In genomic region chr12:104235915-104236314, GRCm38 (mm10) we compare ENCODE assay signal across 16 mouse cellular contexts. TPM values are rescaled to one million over a fixed set of nuclear protein-coding genes. Genes with fewer than 3 reads are reported as not detected.
DNase-seq lines count a peak whose midpoint lies in the region; ATAC-seq and TF ChIP-seq lines count a peak whose summit lies in the region.
"Had no signal": no experiment of that assay in that cellular context is flagged by ENCODE, and none has a peak within 500 bp of the region (broad histone marks: within the 10 kb centered on the region; RNA-seq: fewer than 3 reads in every experiment).

TSS of gene Serpina3g (plus strand) at chr12:104236245.

- H3K4me3 ChIP-seq in lung, postnatal 0 days (ENCODE audit: low read depth, low read length): no peak within 1 kb of the TSS
- H3K4me3 ChIP-seq: left cerebral cortex, adult 2 months; limb, embryonic 15.5 days had no signal

- no peak for TF ChIP-seq CTCF in lung, postnatal 0 days (IDR thresholded peaks at IDR 0.05)

- H3K27ac ChIP-seq in lung, postnatal 0 days (ENCODE audit: low read length): no peak within 1 kb of the TSS
- H3K27ac ChIP-seq: hindbrain, postnatal 0 days; left cerebral cortex, adult 2 months; limb, embryonic 15.5 days; macrophage had no signal

- 0 out of 2 replicates have a peak within 1 kb of the TSS, but pooled peaks have one; percentile 19 for H3K4me2 ChIP-seq in lung, postnatal 0 days (replicated peaks; ENCODE audit: low read depth, low read length)
- H3K4me2 ChIP-seq: limb, embryonic 15.5 days had no signal

- no peaks in the 10 kb centered on the region for H3K36me3 ChIP-seq in lung, postnatal 0 days (ENCODE audit: insufficient read depth, low read length)
- H3K36me3 ChIP-seq: limb, embryonic 15.5 days had no signal

- H3K27me3 ChIP-seq in lung, postnatal 0 days (replicated peaks; ENCODE audit: insufficient read depth, low read length): no peaks in the 10 kb centered on the region
- H3K27me3 ChIP-seq: limb, embryonic 15.5 days had no signal

- WGBS in lung, postnatal 0 days: 31% methylated on average over 5 of the region's 5 CpGs

- peak; percentile 53; the same call in 1 of the 2 replicates for ATAC-seq in lung, postnatal 0 days
- ATAC-seq in activated CD4-positive, CD25-positive, alpha-beta regulatory T cell, adult 4 months: peak; percentile 83
- peak; percentile 71 for ATAC-seq in megakaryocyte progenitor cell, adult 5-6 weeks (replicated peaks; ENCODE audit: poor library complexity)
- no peak for ATAC-seq in erythroid progenitor cell, adult 5-6 weeks (replicated peaks; ENCODE audit: low FRiP score, poor library complexity, severe bottlenecking)
- ATAC-seq: hindbrain, postnatal 0 days had no signal

- no peak for DNase-seq in adrenal gland, postnatal 4 days (ENCODE audit: low spot score in 2 of 2)
- no peak for DNase-seq in adrenal gland, adult 18-20 months (ENCODE audit: low spot score in 2 of 2)
- peak; percentile 70 for DNase-seq in lung, postnatal 0 days (ENCODE audit: low spot score)
- no peak for DNase-seq in lung, adult 18-20 months
- DNase-seq in heart, adult 11 months: no peak
- DNase-seq: embryo, embryonic 11 days; heart, postnatal 14 days; kidney, postnatal 4 days; right cerebral cortex, postnatal 4 days had no signal

- H3K9ac ChIP-seq in lung, postnatal 0 days (replicated peaks; ENCODE audit: low read depth): no peak within 1 kb of the TSS
- H3K9ac ChIP-seq: limb, embryonic 15.5 days had no signal

- H3K9me3 ChIP-seq in lung, postnatal 0 days (ENCODE audit: low read length): no peaks in the 10 kb centered on the region
- H3K9me3 ChIP-seq: limb, embryonic 15.5 days had no signal

- H3K4me1 ChIP-seq in lung, postnatal 0 days (ENCODE audit: insufficient read depth, low read depth, low read length): no peaks in the 10 kb centered on the region
- H3K4me1 ChIP-seq: limb, embryonic 15.5 days had no signal

- 0 out of 2 replicates have a peak, but pooled peaks have one; percentile 12 for TF ChIP-seq EP300 in lung, postnatal 0 days (IDR thresholded peaks at IDR 0.05)

RNA-seq across cellular contexts. Expression of gene Serpina3g, which starts in this region (rescaled TPM):
- total RNA-seq in adrenal gland, postnatal 4 days (2021): 10 to 100 TPM; 10.4 to 20.9 TPM
- total RNA-seq in adrenal gland, adult 18-20 months (2021): 1 to 10 TPM; 4.3 to 4.8 TPM
- polyA plus RNA-seq in lung, postnatal 0 days (2015; fragmentation: Nextera tagmentation; extraction: Ambion mirVana): 27.1 and 33.7 TPM in 2 replicates
- 100 to 1,000 TPM; 212 to 230 TPM for polyA plus RNA-seq in activated CD4-positive, CD25-positive, alpha-beta regulatory T cell, adult 4 months (2017; shearing (Covaris generic))
- 14.9 and 26.9 TPM in 2 replicates for total RNA-seq in megakaryocyte progenitor cell, adult 5-6 weeks (2015)
- 17.9 and 22.6 TPM in 2 replicates for total RNA-seq in megakaryocyte progenitor cell, adult 5-6 weeks (2017)
- 4.7 TPM in 1 of 2 replicates, not detected in the other for total RNA-seq in erythroid progenitor cell, adult 5-6 weeks (2015; ENCODE audit: low replicate concordance)
- 2.6 and 3.3 TPM in 2 replicates for total RNA-seq in erythroid progenitor cell, adult 5-6 weeks (2017; ENCODE audit: low replicate concordance)
- total RNA-seq: left cerebral cortex, adult 2 months had no signal
